Mouse (Mus musculus): ENCODE results near the gene Smarcc2. TPM values are rescaled to one million over a fixed set of nuclear protein-coding genes. Genes with fewer than 3 reads are reported as not detected.
"Not testable (repeated sequence)": the region's sequence is repeated elsewhere in the genome, so short reads cannot be mapped to it uniquely, and the experiment has no call there.

The Smarcc2 gene
- total RNA-seq, 2 experiments from 2014 or later = 75.4 to 75.8 TPM

GRCm38 (mm10) chr10:128493319-128493694 is 34.3 kb downstream of the Smarcc2 start:
- DNase-seq = no peak

DNA sequence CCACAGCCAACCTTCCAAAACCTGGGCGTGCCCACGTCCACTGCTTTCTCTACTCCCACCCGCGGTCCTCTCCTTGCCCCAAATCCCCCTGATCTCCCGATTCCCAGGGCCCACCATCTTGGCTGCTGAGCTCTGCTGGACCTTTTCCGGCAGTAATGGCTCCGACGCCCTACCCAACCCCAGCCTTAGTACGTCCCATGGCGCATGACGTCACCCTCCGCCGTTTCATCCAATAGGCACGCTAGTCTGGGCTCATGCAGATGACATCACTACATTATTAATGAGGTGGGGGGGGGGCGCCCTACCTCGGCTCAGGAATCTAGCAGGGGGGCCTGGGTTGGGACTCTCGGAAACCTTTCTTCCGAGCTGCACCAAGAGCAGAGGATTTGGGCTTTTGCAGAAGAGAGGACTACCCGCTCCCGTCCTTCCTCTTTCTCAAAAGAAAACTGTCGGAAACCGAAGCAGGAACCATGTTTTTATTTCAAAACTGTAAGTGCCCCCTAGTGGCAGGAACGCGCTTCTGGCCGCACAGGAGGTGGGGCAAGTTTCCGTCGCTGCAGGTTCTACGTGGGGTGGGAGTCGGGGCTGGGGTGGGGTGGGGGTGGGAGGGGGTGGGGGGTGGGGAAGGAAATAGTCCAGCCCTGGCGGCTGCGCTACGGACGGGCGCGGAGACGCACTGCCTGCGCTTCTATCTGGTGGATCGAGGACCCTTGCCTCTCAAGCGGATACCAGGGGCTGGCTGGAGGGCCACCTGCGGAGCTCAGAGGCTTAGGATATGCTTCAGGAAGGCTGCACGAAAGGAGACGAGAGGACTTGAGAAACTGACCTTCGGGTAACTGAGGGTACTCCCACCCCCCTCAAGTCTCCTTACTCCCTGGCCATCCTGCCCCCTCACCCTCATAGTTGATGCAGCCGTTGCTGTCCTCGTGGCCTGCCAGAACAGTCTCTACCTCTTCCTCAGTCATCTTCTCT is 34.9 kb downstream of the Smarcc2 start, which contains the start of gene Myl6:
TSS of gene Myl6 (minus strand) at position 451 of the 972 bp plus-strand sequence.
- peak; percentile 99 for DNase-seq

DNA sequence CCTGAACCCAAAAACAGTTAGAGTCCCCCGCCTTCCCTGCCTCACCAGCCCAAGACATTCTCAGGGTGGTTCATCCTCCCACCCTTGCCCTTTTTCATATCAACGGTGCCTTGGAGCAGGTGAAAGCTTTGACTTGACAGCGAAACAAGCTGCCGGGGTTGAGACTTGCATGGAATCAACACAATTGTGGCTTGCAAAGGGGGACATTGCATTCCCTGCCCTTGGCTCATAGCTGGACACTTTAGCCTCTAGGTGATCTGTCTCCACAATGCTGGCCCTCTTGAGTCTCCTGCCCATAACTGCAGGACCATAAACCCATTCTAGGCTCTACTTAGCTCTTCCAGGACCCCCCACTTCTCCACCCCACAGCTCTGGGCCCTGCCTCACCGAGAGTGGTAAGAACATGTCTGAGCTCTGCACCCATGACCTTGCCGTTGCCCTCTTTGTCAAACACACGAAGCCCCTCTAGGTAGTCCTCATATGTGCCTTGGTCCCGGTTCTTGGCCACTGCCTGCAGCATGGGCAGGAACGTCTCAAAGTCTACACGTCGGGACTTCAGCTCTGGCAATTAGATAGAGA is 35.7 kb downstream of the Smarcc2 start:
- DNase-seq = no peak

DNA sequence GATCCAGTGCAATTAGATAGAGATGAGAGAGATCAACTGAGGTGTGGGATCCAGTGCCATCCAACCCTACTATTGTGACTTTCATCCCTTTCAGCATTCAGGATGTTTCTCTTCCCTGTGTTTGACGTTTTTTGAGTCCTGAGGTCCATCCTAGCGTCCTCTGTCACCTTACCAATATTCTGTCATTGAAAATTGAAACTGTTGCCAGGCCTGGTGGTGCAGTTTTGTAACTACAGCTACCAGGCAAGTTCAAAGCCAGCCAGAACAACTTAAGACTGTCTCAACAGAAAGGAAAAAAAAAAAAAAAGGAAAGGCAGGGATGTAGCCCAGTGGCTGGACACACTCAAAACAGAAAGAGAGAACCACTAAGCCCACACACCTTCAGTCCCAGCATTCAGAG is 36.2 kb downstream of the Smarcc2 start:
- DNase-seq = no peak

GRCm38 (mm10) chr10:128495903-128496302 is 36.9 kb downstream of the Smarcc2 start:
- no peak for DNase-seq

- DNase-seq = no peak
Observed at GRCm38 (mm10) chr10:128496509-128497077, 37.5 kb downstream of the Smarcc2 start.

GRCm38 (mm10) chr10:128497134-128497737 is 38.2 kb downstream of the Smarcc2 start:
- DNase-seq = no peak

GRCm38 (mm10) chr10:128498590-128498989 is 39.5 kb downstream of the Smarcc2 start, which contains the start of gene Myl6b:
Gene Myl6b (minus strand): TSS chr10:128498685.
- DNase-seq = peak; percentile 95 to 99

DNA sequence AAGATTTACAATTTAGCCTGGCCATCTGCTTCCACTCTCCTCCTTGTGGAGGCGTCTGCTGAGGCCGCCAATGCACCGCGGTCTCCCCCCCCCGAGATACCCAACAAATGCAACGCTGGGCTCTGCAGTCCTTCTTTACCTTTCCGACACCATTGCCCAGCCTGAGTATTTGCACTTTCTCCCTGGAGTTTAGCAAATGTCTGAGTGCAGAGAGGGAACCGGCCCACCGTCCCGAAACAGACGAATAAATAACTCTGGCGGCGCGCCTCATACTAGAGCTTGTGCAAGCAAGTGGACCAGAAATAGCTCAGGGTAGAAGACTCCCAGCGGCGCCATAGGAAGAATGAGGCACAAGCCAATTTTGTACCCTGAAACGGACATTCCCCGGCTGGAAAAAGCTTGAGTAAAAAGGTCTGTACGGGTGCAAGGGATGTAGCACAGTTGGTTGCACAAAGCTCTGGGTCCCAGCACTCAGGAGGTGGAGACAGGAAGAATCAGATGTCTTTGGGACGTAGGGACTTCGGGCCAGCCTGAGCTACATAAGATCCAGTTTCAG is 40.1 kb downstream of the Smarcc2 start:
- DNase-seq = peak; percentile 71 to 88

DNA sequence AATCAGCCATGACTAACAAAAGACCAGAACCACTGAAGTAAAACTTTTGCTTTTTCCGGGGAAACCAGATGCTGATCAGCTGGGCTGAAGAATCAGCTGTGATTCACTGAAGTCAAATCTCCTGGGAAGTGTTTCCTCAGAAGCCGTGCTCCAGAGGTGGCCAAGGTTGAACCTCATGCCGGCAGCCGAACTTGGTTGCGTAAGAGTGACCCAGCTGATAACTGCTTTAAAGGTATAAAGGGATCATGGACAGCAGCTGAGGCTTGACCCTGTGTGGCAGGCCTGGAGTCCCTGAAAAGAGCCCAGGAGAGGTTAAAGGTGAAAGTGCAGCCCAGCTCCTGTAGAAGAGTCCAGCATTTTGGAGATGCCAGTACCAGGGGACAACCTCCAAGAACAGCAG is 43.3 kb downstream of the Smarcc2 start:
- peak; percentile 64 to 78 for DNase-seq

- DNase-seq = no peak
Observed at GRCm38 (mm10) chr10:128503532-128503931, 44.5 kb downstream of the Smarcc2 start.

GRCm38 (mm10) chr10:128504012-128504411 is 45.0 kb downstream of the Smarcc2 start:
- DNase-seq = no peak

- DNase-seq = peak in 1 of 2 experiments; percentile 36
Observed at GRCm38 (mm10) chr10:128504641-128505370, 45.8 kb downstream of the Smarcc2 start.

GRCm38 (mm10) chr10:128505371-128505667 is 46.3 kb downstream of the Smarcc2 start:
- DNase-seq = not testable (repeated sequence)

GRCm38 (mm10) chr10:128505974-128506373 is 46.9 kb downstream of the Smarcc2 start:
- no peak for DNase-seq

DNA sequence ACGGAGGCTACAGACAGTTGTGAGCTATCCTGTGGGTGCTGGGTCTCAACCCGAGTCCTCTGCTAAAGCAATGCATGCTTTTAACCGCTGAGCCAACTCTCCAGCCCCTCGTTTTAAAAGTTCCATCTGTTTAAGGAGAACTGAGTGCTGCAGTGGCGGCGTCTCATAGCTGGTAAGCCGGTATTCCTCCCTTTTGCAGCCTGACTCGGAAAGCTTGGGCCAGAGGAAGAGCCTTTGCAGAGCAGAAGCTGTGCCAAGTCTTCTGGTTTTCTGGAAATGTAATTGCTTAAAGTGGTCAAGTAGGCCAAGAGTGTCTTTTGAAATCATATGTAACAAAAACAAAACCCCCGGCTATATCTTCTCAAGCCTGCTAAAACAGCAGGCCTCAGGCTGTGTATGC is 49.2 kb downstream of the Smarcc2 start:
- no peak for DNase-seq

DNA sequence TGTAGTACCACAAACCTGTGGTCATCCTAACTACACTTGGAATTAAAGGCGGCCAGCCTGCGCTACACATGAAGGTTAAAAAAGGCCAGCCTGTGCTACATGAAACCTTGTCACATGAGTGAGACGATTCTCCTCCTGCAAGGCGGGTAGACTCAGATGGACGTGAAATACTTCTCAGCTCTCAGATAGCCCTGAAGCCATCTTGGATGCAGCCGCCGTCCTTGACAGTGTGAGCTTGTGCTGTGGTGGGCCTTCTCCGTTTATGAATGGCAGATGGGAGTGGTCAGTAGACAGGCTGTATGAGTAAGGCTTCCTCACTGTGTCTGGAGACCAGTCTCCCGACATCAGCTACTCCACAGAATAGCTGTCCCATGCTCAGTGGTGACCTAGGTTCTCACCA is 50.2 kb downstream of the Smarcc2 start:
- DNase-seq = no peak

GRCm38 (mm10) chr10:128509831-128510230 is 50.8 kb downstream of the Smarcc2 start:
- no peak for DNase-seq

DNA sequence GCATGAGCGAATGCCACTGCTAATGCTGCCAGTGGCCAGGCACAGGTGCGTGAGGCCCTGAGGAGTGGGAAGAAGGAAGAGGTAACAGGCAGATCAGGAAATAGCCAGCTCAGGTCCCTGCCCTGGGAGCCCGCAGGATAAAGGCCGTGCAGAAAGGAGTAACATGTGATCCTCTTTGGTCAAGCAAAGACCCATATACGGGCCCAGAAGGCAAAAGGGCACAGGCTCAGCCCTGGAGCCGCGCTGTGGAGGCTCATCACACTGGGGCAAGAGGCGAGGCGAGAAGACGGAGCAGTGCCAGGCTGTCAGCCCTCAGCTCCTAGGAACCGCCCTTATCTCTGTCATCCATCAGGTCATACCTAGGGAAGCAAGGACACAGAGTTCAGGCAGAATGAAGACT is 51.3 kb downstream of the Smarcc2 start:
- no peak for DNase-seq

DNA sequence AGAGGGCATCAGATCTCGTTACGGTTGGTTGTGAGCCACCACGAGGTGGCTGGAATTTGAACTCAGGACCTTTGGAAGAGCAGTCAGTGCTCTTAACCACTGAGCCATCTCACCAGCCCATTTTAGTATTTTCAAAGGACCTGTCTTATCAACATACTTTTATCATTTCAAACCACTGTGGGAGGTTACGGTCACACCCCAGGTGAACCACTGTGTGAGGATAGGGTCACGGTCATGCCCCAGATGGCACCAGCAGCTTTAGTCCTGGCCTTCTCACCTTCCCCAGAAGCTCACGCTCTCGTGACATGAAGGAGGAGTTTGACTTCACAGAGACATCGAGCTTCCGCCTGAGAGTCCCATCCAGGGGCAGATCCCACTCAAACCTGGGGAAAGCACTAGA is 52.1 kb downstream of the Smarcc2 start:
- DNase-seq = no peak

DNA sequence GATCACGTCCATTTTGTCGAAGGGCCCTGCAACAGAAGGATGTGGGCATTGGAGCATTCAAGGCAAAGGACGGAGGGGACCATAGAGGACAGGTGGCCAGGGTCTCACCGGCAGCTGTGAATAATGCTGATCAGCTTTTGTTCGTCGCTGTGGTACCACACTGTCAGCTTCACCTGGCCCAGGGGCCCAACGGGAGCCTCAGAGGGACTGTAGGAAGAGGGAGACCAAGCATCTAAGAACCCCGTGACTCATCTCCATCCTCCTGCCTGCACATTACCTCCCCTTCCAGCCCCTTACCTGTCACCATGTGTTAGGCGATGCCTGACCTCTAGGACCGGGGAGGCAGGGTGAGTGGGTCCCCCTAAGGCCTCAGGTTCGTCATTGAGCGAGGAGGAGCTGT is 52.7 kb downstream of the Smarcc2 start:
- DNase-seq = no peak

GRCm38 (mm10) chr10:128515044-128515443 is 56.0 kb downstream of the Smarcc2 start:
- no peak for DNase-seq
